Mouse (Mus musculus): ENCODE measurements around the gene Btg2.

DNA sequence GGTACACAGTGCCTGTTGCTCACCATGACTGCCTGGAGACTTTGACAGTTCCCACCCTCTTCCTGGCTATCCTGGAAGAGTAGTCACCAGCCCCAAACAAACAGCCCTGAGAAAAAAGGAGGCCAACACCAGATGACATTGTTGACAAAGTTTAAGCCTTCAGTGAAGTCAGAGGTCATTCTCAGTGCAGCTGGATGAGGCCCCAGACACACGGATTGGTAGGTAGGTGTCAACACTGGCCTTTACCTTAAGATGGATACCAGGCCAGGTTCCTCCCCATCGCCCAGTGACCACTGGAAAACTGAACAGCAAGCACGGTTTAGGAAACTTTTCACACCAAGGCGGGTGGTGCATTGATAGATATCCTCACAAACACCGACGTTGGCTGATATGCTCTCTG lies 13.4 kb upstream of the Btg2 start:
- TF ChIP-seq TAL1 (IDR thresholded peaks at IDR 0.05; ENCODE audit: low read length) (no peak), GATA1 (IDR thresholded peaks at IDR 0.05; ENCODE audit: low read length) (no peak)
